In genomic region chr5:100006324-100007039, GRCm38 (mm10) we compare ENCODE assay signal across 18 mouse cellular contexts. TPM values are rescaled to one million over a fixed set of nuclear protein-coding genes. Genes with fewer than 3 reads are reported as not detected.
DNase-seq lines count a peak whose midpoint lies in the region; ATAC-seq and TF ChIP-seq lines count a peak whose summit lies in the region.
"Had no signal": no experiment of that assay in that cellular context is flagged by ENCODE, and none has a peak within 500 bp of the region (broad histone marks: within the 10 kb centered on the region; RNA-seq: fewer than 3 reads in every experiment).

No protein-coding gene starts in this region.

- H3K36me3 ChIP-seq in heart, embryonic 15.5 days: no peaks in the 10 kb centered on the region
- H3K36me3 ChIP-seq in liver, embryonic 14.5 days (replicated peaks; ENCODE audit: control insufficient read depth, insufficient read depth, low read depth): no peaks in the 10 kb centered on the region
- H3K36me3 ChIP-seq in stomach, embryonic 15.5 days: no peaks in the 10 kb centered on the region
- H3K36me3 ChIP-seq: hindbrain, embryonic 12.5 days; limb, embryonic 10.5 days; neural tube, embryonic 12.5 days had no signal

- no peak overlapping the region for H3K4me3 ChIP-seq in heart, embryonic 15.5 days
- no peak overlapping the region for H3K4me3 ChIP-seq in liver, embryonic 14.5 days (ENCODE audit: insufficient read depth in 1 of 2, low read depth in 2 of 2, low read length in 2 of 2)
- H3K4me3 ChIP-seq in stomach, embryonic 15.5 days (replicated peaks): no peak overlapping the region
- H3K4me3 ChIP-seq: erythroblast, embryonic 14.5 days; hindbrain, embryonic 12.5 days; limb, embryonic 10.5 days; megakaryocyte, embryonic 14.5 days; neural tube, embryonic 12.5 days had no signal

- peak; percentile 45; the same call in 1 of the 2 replicates for TF ChIP-seq EP300 in liver, embryonic 14.5 days (IDR thresholded peaks at IDR 0.05; ENCODE audit: low read depth)

- H3K4me1 ChIP-seq in heart, embryonic 15.5 days (replicated peaks): peaks cover 19% of the 10 kb centered on the region
- peaks cover 17 to 24% of the 10 kb centered on the region in 2 experiments for H3K4me1 ChIP-seq in liver, embryonic 14.5 days (replicated peaks; ENCODE audit: control insufficient read depth in 2 of 2, insufficient read depth in 2 of 2, low read length in 1 of 2)
- no peaks in the 10 kb centered on the region for H3K4me1 ChIP-seq in stomach, embryonic 15.5 days
- H3K4me1 ChIP-seq: limb, embryonic 10.5 days; neural tube, embryonic 12.5 days had no signal

- ATAC-seq in heart, embryonic 15.5 days (replicated peaks; ENCODE audit: insufficient number of reproducible peaks, insufficient read depth, low FRiP score, low read depth): no peak
- ATAC-seq in erythroblast, adult 5-6 weeks (replicated peaks; ENCODE audit: low FRiP score, poor library complexity, severe bottlenecking): 0 out of 2 replicates have a peak, but pooled peaks have one; percentile 22
- peak; percentile 54; the same call in 1 of the 2 replicates for ATAC-seq in liver, embryonic 14.5 days (ENCODE audit: insufficient read depth)
- ATAC-seq in stomach, embryonic 15.5 days (ENCODE audit: insufficient read depth, low FRiP score, low read depth): peak; percentile 92
- ATAC-seq: forebrain, embryonic 16.5 days had no signal

- DNase-seq in heart, adult 9 months (ENCODE audit: low spot score in 2 of 2): no peak
- no peak for DNase-seq in liver, embryonic 14.5 days (ENCODE audit: low read depth in 3 of 3, low spot score in 3 of 3)
- DNase-seq in kidney, adult 11 months: no peak
- no peak for DNase-seq in cerebellum, postnatal 25 days
- DNase-seq: adrenal gland, adult 2 months; cerebellum, adult 2 months; kidney, postnatal 4 days had no signal

- H3K9me3 ChIP-seq in heart, embryonic 15.5 days (replicated peaks): no peaks in the 10 kb centered on the region
- H3K9me3 ChIP-seq in liver, embryonic 14.5 days (ENCODE audit: control insufficient read depth, low read length): no peaks in the 10 kb centered on the region
- H3K9me3 ChIP-seq in stomach, embryonic 15.5 days: no peaks in the 10 kb centered on the region
- H3K9me3 ChIP-seq: hindbrain, embryonic 12.5 days; limb, embryonic 10.5 days; neural tube, embryonic 12.5 days had no signal

- TF ChIP-seq CTCF in liver, embryonic 14.5 days (IDR thresholded peaks at IDR 0.05; ENCODE audit: low read depth): no peak

- H3K9ac ChIP-seq in heart, embryonic 15.5 days: no peak overlapping the region
- H3K9ac ChIP-seq in liver, embryonic 14.5 days (replicated peaks): no peak overlapping the region
- H3K9ac ChIP-seq in stomach, embryonic 15.5 days: no peak overlapping the region
- H3K9ac ChIP-seq: hindbrain, embryonic 12.5 days; lung, embryonic 14.5 days; neural tube, embryonic 12.5 days had no signal

- WGBS in heart, embryonic 15.5 days: 67% methylated on average over 4 of the region's 4 CpGs
- WGBS in liver, embryonic 14.5 days (ENCODE audit: insufficient replicate concordance): 40% methylated on average over 4 of the region's 4 CpGs
- WGBS in stomach, embryonic 15.5 days: 67% methylated on average over 4 of the region's 4 CpGs

- H3K27me3 ChIP-seq in heart, embryonic 15.5 days: no peaks in the 10 kb centered on the region
- no peaks in the 10 kb centered on the region for H3K27me3 ChIP-seq in liver, embryonic 14.5 days (ENCODE audit: control insufficient read depth, insufficient read depth, low read length)
- no peaks in the 10 kb centered on the region for H3K27me3 ChIP-seq in stomach, embryonic 15.5 days (replicated peaks)
- H3K27me3 ChIP-seq: hindbrain, embryonic 12.5 days; megakaryocyte, embryonic 14.5 days; neural tube, embryonic 12.5 days had no signal

- peak overlapping the region; percentile 32 for H3K27ac ChIP-seq in heart, embryonic 15.5 days
- no peak overlapping the region for H3K27ac ChIP-seq in liver, embryonic 14.5 days
- peak overlapping the region; percentile 82 for H3K27ac ChIP-seq in stomach, embryonic 15.5 days
- H3K27ac ChIP-seq: hindbrain, embryonic 12.5 days; limb, embryonic 10.5 days; neural tube, embryonic 12.5 days had no signal

- no peak overlapping the region for H3K4me2 ChIP-seq in heart, embryonic 15.5 days
- no peak overlapping the region for H3K4me2 ChIP-seq in liver, embryonic 14.5 days (ENCODE audit: low read depth)
- peak overlapping the region; percentile 33 for H3K4me2 ChIP-seq in stomach, embryonic 15.5 days
- H3K4me2 ChIP-seq: hindbrain, embryonic 12.5 days; lung, embryonic 14.5 days; neural tube, embryonic 12.5 days had no signal

RNA-seq across cellular contexts. Expression of gene 4930524J08Rik, which starts 27.6 kb away (rescaled TPM):
- 0.52 and 0.84 TPM in 2 replicates for polyA plus RNA-seq in heart, embryonic 15.5 days (2015; fragmentation: Nextera tagmentation; extraction: Ambion mirVana)
- total RNA-seq in erythroblast, adult 5-6 weeks (2015; ENCODE audit: low replicate concordance): 2.5 TPM in 1 of 2 replicates, not detected in the other
- total RNA-seq in erythroblast, adult 5-6 weeks (2017; ENCODE audit: low replicate concordance): 1.4 TPM in 1 of 2 replicates, not detected in the other
- 1.5 and 2.3 TPM in 2 replicates for polyA plus RNA-seq in liver, embryonic 14.5 days (2012; rRNA removed)
- 0.25 and 0.47 TPM in 2 replicates for polyA plus RNA-seq in liver, embryonic 14.5 days (2014; fragmentation: Nextera tagmentation; extraction: Ambion mirVana)
- polyA plus RNA-seq in stomach, embryonic 15.5 days (2015; fragmentation: Nextera tagmentation; extraction: Ambion mirVana): 1.7 and 1.8 TPM in 2 replicates
- total RNA-seq: gastrocnemius, adult 18-20 months had no signal

RNA-seq across cellular contexts. Expression of gene Hnrnpd, which starts 27.7 kb away (rescaled TPM):
- 94.3 and 128 TPM in 2 replicates for polyA plus RNA-seq in heart, embryonic 15.5 days (2015; fragmentation: Nextera tagmentation; extraction: Ambion mirVana)
- total RNA-seq in erythroblast, adult 5-6 weeks (2015; ENCODE audit: low replicate concordance): 107 and 120 TPM in 2 replicates
- total RNA-seq in erythroblast, adult 5-6 weeks (2017; ENCODE audit: low replicate concordance): 56.6 and 94.7 TPM in 2 replicates
- polyA plus RNA-seq in liver, embryonic 14.5 days (2012; rRNA removed): 68.1 and 157 TPM in 2 replicates
- 62.4 and 64.4 TPM in 2 replicates for polyA plus RNA-seq in liver, embryonic 14.5 days (2014; fragmentation: Nextera tagmentation; extraction: Ambion mirVana)
- 178 and 194 TPM in 2 replicates for polyA plus RNA-seq in stomach, embryonic 15.5 days (2015; fragmentation: Nextera tagmentation; extraction: Ambion mirVana)

RNA-seq across cellular contexts. Expression of gene Hnrnpdl, which starts 33.0 kb away (rescaled TPM):
- polyA plus RNA-seq in heart, embryonic 15.5 days (2015; fragmentation: Nextera tagmentation; extraction: Ambion mirVana): 77.5 and 93.8 TPM in 2 replicates
- 78.4 and 82.3 TPM in 2 replicates for total RNA-seq in erythroblast, adult 5-6 weeks (2015; ENCODE audit: low replicate concordance)
- total RNA-seq in erythroblast, adult 5-6 weeks (2017; ENCODE audit: low replicate concordance): 106 and 110 TPM in 2 replicates
- 77.5 and 115 TPM in 2 replicates for polyA plus RNA-seq in liver, embryonic 14.5 days (2012; rRNA removed)
- 49.2 and 57.2 TPM in 2 replicates for polyA plus RNA-seq in liver, embryonic 14.5 days (2014; fragmentation: Nextera tagmentation; extraction: Ambion mirVana)
- polyA plus RNA-seq in stomach, embryonic 15.5 days (2015; fragmentation: Nextera tagmentation; extraction: Ambion mirVana): 136 and 149 TPM in 2 replicates

RNA-seq across cellular contexts. Expression of gene Enoph1, which starts 33.3 kb away (rescaled TPM):
- 22.7 and 28.7 TPM in 2 replicates for polyA plus RNA-seq in heart, embryonic 15.5 days (2015; fragmentation: Nextera tagmentation; extraction: Ambion mirVana)
- total RNA-seq in erythroblast, adult 5-6 weeks (2015; ENCODE audit: low replicate concordance): 8.4 and 11.5 TPM in 2 replicates
- 3.8 and 7.2 TPM in 2 replicates for total RNA-seq in erythroblast, adult 5-6 weeks (2017; ENCODE audit: low replicate concordance)
- 9.5 and 14.3 TPM in 2 replicates for polyA plus RNA-seq in liver, embryonic 14.5 days (2012; rRNA removed)
- 14.7 and 15.1 TPM in 2 replicates for polyA plus RNA-seq in liver, embryonic 14.5 days (2014; fragmentation: Nextera tagmentation; extraction: Ambion mirVana)
- 41.2 and 46.2 TPM in 2 replicates for polyA plus RNA-seq in stomach, embryonic 15.5 days (2015; fragmentation: Nextera tagmentation; extraction: Ambion mirVana)
